Mouse (Mus musculus) liver, adult 2 months (tissue): ENCODE results near the gene Naip6.
"Not testable (repeated sequence)": the region's sequence is repeated elsewhere in the genome, so short reads cannot be mapped to it uniquely, and the experiment has no call there.

Experiments used
- CTCF ChIP-seq: fragments of 200-500 bp; IDR thresholded peaks from 2 replicates; pipeline ENCODE4 v1.5.1; 2011; ENCODE audit warnings: low read depth, low read length, control low read depth
- POLR2A ChIP-seq: fragments of 200-500 bp; IDR thresholded peaks from 2 replicates; pipeline ENCODE4 v1.6.1; 2011; ENCODE audit warnings: low read length, control low read depth; ENCODE audit not compliant: insufficient read depth; ENCODE audit errors: extremely low read depth

GRCm38 (mm10) chr13:100256996-100257395 is 60.5 kb downstream of the Naip6 start:
- not testable (repeated sequence) for TF ChIP-seq CTCF, POLR2A
